Mouse (Mus musculus) inflammation-experienced regulatory T-cells, adult 6 months (primary cell): ENCODE data around the gene Ccnyl1. TPM values are rescaled to one million over a fixed set of nuclear protein-coding genes. Genes with fewer than 3 reads are reported as not detected.

Experiments used
- ATAC-seq: one replicate; pipeline ENCODE4 v1.8.0; 2017
- polyA plus RNA-seq, 3 experiments: library from polyadenylated mRNA; unstranded; fragments of 100-300 nt; shearing (Covaris generic); gene quantifications; one replicate each; pipeline ENCODE4 v1.2.1; 2017

The Ccnyl1 gene
- polyA plus RNA-seq, 3 experiments from 2014 or later = 1.1 to 1.6 (median 1.4) TPM

DNA sequence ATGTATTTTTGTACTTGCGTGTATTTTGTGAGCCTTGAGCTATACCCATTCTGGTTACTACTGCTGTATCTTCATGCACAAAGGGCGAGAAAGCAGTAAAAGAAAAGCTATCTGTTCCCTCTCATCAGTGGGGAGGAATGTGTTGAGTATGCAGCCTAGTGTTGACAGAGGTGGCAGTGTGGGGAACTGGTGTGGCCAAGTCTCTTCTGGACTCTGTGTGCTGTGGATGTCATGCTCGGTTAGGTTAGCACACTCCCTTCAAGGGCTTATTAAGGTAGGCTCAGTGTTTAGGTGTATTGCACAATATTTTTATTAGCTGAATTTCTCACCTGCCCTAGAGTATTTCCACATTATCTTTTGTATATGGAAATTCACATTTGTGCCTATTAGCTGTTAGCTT is 11.5 kb downstream of the Ccnyl1 start:
- ATAC-seq = no peak

- ATAC-seq = peak; percentile 84
These were observed 15.0 kb downstream of the Ccnyl1 start for GRCm38 (mm10) chr1:64705230-64705629.

DNA sequence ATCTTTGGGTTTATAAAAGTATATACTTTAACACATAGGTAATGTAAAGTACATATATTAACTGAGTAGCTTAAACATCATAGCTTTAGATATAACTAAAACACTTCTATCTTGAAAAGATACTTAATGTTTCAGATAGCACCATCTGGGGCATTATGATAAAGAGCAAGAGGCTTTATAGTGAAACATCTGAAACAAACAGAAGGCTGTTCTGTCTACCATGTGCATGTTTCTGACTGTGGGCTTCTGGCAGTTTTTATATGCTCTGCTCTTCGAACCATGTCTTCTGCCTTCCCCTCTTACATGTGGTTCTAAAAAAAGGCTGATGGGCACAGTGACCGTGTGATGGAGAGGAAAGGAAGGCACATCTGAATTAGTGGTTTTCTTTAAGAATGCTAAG is 16.4 kb downstream of the Ccnyl1 start:
- no peak for ATAC-seq

GRCm38 (mm10) chr1:64709891-64710290 is 19.6 kb downstream of the Ccnyl1 start:
- ATAC-seq = peak; percentile 65

- no peak for ATAC-seq
These were observed 21.9 kb downstream of the Ccnyl1 start for GRCm38 (mm10) chr1:64712006-64712760.

GRCm38 (mm10) chr1:64715458-64715857 is 25.2 kb downstream of the Ccnyl1 start:
- no peak for ATAC-seq

- ATAC-seq = no peak
These were observed 26.5 kb downstream of the Ccnyl1 start for GRCm38 (mm10) chr1:64716589-64717304.

GRCm38 (mm10) chr1:64717504-64717903 is 27.2 kb downstream of the Ccnyl1 start:
- ATAC-seq = peak; percentile 58

DNA sequence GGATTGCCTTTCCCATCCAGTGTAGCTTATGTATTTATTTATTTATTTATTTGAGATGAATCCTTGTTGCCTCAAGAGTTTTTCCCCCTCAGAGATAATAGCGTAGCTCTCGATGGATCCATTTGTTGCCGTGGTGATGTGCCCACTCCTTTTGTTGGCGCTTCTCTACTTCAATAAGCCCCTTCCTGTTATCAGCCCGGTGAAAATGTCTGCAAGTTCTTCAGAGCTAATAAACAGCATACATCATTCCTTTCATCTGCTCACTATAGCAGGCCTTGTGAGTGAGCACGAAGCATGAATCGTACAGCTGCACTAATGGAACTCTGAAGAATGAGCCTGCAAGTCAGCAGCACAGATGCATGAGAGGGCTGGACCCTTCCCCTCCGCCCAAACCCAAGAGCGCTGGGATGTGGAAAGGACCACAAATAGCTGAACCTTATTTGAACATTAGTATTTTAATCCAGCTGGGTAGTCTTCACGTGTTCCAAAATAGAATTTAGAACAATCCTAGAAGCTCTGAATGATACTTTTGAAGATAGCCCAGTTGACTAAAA is 30.9 kb downstream of the Ccnyl1 start:
- no peak for ATAC-seq

DNA sequence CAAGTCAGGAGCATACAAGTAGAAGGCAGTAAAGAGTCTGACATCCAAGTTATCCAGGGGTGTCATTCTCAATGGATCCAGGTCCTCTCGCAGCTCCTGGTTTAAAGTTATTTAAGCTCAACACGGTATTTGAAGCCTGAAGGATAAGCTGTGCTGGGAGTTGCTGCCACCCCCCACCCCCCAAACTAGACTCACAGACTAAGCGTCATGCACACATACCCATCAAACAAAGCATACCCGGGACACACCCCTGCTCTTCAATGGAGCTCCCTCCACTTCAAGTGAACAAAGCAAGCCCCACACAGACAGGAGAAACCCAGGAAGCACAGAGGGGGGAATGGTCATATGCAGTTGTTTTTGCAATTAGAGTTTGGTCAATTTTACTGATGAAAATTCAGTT is 39.8 kb downstream of the Ccnyl1 start:
- ATAC-seq = no peak

DNA sequence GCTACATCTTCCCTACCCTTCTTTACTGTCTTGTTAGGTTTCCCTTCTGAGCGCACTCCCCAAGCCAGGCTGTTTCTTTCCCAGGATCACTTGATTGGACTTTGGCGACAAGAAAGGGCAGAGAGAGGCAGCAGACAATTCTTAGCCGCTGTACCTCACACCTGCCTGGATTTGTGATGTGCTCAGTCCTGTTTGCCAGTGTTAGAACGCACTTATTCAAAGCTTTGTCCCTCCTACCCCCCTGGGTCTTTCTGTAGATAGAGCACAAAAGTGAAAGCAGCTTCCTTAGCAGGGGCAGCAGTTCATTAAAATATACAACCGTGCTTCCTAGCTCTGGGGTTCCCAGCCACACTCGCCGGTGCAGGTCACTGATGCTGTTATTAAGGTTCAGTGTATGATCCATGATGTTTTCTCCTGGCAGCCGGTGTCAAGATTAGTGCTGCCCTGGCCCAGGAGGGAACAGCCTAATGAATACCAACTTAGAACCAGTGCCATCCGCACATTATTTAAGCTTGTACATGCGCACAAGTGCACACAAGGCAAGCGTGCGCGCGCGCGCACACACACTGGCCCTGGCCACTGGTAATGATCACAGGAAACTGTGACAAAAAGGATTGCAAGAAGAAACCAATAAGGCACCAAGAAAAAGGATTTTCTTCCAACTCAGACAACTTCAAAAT is 41.2 kb downstream of the Ccnyl1 start:
- ATAC-seq = no peak

DNA sequence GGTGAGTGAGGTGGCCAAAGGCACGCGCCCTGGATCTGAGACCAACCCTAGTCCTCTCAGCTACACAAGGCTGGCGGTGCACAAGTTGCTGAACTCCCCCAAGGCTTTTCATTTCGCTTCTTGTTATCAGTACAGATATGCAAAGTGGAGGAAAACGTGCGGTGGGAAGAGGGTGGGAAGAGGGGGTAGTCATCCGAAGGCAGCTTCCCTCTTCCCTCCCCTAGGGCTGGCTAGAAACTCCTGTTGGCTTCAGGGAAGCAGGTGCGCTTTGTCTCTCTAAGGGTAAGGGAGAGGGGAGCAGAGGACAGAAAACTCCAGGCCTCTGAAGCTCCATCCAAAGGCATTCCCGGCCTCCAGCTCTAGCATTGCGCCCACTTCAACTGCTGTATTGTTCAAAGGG is 41.9 kb downstream of the Ccnyl1 start:
- no peak for ATAC-seq

DNA sequence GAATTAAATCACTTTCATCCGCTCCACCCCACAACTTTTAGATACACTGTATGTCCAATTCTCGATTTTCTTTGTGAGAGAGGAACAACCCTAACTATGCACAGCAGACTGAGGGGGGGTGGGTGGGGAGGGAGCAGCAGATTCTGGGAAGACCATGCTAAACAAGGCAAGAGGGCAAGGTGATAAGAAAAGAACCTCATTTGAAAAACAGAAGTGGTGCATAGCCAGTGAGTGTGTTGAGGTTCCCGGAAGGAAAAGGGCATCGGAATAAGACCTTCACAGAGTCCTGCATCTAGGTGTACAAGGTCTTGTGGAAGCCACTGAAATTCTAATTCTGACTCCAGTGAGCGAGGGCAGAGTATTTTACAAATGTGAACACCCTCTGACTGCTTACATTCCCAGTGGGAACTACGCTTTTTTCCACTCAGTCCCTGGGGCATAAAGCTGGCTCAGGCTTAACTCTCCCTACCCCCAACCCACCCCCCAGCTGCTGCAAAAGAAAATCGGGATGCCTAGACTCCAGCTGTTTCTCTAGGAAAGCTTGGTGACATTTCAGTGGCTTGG is 42.5 kb downstream of the Ccnyl1 start:
- no peak for ATAC-seq

DNA sequence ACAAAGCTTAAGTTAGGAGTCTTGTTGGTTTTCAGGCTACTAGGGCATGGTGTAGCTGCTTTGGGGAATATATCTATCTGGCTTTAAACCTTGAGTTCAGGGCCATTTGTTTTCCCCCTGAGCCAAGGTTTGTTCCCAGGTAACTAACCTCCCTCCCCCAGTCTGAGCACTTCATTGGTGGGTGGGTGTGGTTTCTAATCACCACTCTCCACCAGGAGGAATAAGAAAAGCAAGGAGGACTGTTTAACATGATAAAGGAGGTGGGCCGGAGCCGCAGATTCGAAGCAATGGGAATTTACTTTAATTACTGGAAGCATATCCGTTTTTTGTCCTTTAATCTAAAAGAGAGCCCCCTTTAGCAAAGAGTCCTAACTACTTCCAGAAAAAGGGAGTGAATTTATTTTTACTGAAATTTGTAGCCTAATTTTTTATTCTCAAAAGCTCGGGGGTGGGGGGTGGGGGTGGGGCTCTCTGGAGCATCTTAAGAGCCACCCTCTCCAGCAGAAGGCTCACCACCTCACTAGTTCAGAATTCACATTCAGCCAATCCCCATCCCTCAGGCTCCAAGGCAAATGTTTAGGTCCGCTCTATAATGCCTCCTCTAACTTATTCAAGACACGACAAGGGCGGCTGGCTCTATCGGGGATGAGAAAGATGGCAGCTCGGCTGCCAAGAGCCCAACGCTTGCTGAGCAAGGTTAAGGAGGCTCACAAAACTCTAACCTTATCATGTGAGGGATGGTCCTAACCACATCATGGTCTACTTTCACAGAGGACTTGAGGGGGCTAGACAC is 43.4 kb downstream of the Ccnyl1 start:
- ATAC-seq = no peak

- ATAC-seq = no peak
These were observed 44.8 kb downstream of the Ccnyl1 start for GRCm38 (mm10) chr1:64734771-64735750.

- ATAC-seq = peak; percentile 18
These were observed 45.8 kb downstream of the Ccnyl1 start for GRCm38 (mm10) chr1:64735781-64736680.

GRCm38 (mm10) chr1:64736681-64737501 is 46.6 kb downstream of the Ccnyl1 start:
- ATAC-seq = peak; percentile 3

DNA sequence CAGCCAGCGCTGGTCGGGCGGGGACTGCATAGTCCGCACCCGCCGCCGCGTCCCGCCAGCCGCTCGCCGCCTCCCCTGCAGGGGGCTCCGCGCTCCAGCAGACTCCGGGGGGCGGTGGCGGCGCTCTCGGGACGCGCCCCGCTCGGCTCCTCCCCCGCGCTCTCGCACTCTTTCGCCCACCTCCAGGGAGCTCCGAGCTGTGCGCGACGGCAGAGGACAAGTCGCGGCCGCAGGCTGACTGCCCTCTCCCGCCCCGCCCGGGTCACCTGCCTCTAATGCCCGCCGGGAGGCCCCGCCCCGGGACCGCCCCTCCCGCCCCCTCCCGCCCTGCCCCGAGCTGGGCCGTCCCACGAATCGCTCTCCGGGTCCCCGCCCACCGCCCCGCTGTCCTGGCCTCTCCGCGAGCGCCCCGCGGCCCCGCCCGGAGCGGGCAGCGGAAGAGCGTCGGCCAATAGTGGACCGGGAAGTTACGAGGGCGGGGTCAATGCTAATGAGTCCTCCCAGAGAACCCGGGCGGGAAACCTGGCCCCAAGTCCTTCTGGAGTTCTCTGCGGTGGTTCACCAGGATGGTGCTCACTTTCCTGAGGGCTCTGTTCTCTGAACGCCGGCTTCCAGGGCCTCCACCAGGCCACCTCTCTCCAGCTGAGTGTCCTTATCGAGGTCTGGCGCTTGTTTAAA is 47.4 kb downstream of the Ccnyl1 start, which contains the start of gene Fzd5:
TSS of gene Fzd5 (minus strand) at position 250 of the 678 bp plus-strand sequence.
- peak; percentile 78 for ATAC-seq
